Mouse (Mus musculus) lung, embryonic 15.5 days (tissue): Measurements from ENCODE around the gene Gzmm. TPM values are rescaled to one million over a fixed set of nuclear protein-coding genes. Genes with fewer than 3 reads are reported as not detected.

ENCODE experiments used
- ATAC-seq: fragments of 200-750 bp; cut with Nextera tagmentation; 2 replicates; pipeline ENCODE4 v1.8.0; 2017; ENCODE audit warnings: moderate number of reproducible peaks, borderline replicate concordance; ENCODE audit not compliant: low FRiP score, low TSS enrichment; ENCODE audit errors: extremely low read depth
- H3K27ac ChIP-seq: fragments of 300-500 bp; sonication (generic); 2 replicates; pipeline ENCODE4 v1.5.1; 2015; ENCODE audit warnings: moderate library complexity, mild to moderate bottlenecking, inconsistent platforms
- H3K27me3 ChIP-seq: fragments of 300-500 bp; sonication (generic); 2 replicates; pipeline ENCODE4 v1.6.1; 2015; ENCODE audit warnings: inconsistent platforms
- H3K36me3 ChIP-seq: fragments of 300-500 bp; sonication (generic); 2 replicates; pipeline ENCODE4 v1.6.1; 2015; ENCODE audit warnings: inconsistent platforms
- H3K4me1 ChIP-seq: fragments of 300-500 bp; sonication (generic); 2 replicates; pipeline ENCODE4 v1.6.1; 2015; ENCODE audit warnings: inconsistent platforms
- H3K4me2 ChIP-seq: fragments of 300-500 bp; sonication (generic); 2 replicates; pipeline ENCODE4 v1.6.1; 2015; ENCODE audit warnings: inconsistent platforms, mild to moderate bottlenecking, moderate library complexity
- H3K4me3 ChIP-seq: fragments of 300-500 bp; sonication (generic); 2 replicates; pipeline ENCODE4 v1.5.1; 2015; ENCODE audit warnings: mild to moderate bottlenecking, inconsistent platforms
- H3K9ac ChIP-seq: fragments of 300-500 bp; sonication (generic); 2 replicates; pipeline ENCODE4 v1.6.1; 2015; ENCODE audit warnings: inconsistent platforms
- H3K9me3 ChIP-seq: fragments of 300-500 bp; sonication (generic); 2 replicates; pipeline ENCODE4 v1.6.1; 2016; ENCODE audit warnings: inconsistent platforms
- WGBS: fragments of 180-500 bp; shearing (Covaris S2); methylation state at CpG from one replicate; pipeline ENCODE4 v1.1.7; 2015; 5-methylcytosine and 5-hydroxymethylcytosine counted together
- polyA plus RNA-seq: library from polyadenylated mRNA; unstranded; fragments of >200 nt; fragmentation: Nextera tagmentation; extraction: Ambion mirVana; gene quantifications from 2 replicates; pipeline ENCODE4 v1.2.1, GENCODE M21; 2015

Gene Gzmm
- polyA plus RNA-seq, 1 experiment from 2014 or later, result 0.89 TPM

DNA sequence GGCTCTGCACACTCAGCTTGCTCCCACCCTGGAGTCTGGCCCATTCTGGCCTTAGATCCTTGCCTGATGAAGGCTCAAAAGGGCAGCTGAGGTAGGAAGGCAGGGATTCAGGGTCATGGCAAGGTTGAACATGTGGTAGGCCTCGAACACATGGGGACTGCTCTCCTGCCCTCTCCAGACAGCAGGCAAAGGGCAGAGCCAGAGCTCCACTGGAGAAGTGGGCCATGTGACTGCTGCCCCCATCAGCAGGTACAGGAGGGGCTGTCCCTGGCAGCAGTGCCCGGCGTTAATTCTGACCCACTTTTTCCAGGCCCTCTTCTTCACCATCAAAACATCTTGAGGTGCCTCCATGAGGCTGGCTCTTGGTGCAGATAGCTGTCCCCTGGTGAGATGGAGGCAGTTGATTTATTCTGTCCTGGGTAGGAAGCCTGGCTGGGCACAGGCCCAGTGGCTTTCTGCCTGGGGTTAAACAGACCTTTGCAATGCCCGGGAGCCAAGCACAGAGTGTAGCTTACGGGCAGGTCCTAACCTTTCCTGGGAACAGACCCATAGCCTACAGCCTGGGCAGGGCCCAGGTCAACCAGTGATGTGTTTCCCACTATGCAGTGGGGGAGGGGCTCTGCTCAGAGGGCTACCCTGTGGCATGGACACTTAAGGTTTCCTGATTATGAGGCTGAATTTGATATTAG lies 17.7 kb downstream of the Gzmm start:
- peak overlapping the region; percentile 70 for H3K4me2 ChIP-seq
- H3K4me3 ChIP-seq, result peak overlapping the region; percentile 90
- 80% methylated on average over 5 of the region's 5 CpGs for WGBS
- no peaks in the 10 kb centered on the region for H3K27me3 ChIP-seq
- H3K36me3 ChIP-seq, result peaks cover 30% of the 10 kb centered on the region
- no peak overlapping the region for H3K27ac ChIP-seq
- H3K9ac ChIP-seq, result peak overlapping the region; percentile 96
- H3K9me3 ChIP-seq, result no peaks in the 10 kb centered on the region
- H3K4me1 ChIP-seq, result peaks cover 52% of the 10 kb centered on the region
- no peak for ATAC-seq

DNA sequence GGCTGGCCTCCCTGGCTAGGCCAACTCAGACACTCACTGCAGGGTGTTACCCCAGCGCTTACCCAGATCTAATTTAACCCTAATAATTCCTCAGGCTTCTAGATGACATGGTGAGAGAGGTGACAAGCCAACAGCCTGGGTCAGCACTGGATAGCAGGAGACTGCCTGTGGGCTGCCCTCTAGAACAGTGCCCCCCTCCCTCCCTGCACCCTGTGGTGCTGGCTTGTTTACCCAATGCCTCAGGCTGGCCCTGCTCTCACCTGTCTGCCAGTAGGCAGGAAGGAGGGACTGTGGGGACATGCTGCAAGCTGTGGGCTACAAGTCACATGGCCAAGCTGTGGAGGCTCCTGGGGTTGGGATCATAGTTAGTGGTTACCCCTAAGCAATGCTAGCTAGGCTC lies 18.3 kb downstream of the Gzmm start:
- Histone ChIP-seq H3K27me3 (no peaks in the 10 kb centered on the region), H3K4me1 (peaks cover 46% of the 10 kb centered on the region), H3K27ac (no peak overlapping the region), H3K9me3 (no peaks in the 10 kb centered on the region), H3K36me3 (peaks cover 36% of the 10 kb centered on the region), H3K9ac (no peak overlapping the region), H3K4me3 (no peak overlapping the region), H3K4me2 (0 out of 2 replicates have a peak overlapping the region, but pooled peaks have one; percentile 70)
- no peak for ATAC-seq
- 67% methylated on average over 1 of the region's 1 CpGs for WGBS

DNA sequence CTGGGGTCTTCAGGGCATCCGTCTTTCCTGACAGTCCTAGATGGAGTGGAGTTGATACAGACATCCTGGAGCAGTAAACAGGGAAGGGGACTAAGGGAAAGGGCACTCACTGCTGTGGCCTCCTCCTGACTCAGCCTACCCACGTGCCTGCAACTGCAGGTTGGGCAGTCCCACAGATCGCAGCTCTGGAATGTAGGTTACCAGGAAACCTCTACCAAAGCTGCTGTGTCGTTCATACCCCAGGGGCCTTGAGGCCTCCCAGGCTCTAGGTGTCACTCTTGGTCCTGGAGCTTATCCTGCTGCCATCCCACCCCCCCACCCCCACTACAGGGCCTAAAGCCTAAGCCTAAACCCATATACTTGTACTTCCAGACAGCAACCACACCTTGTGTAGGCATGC lies 18.9 kb downstream of the Gzmm start:
- H3K36me3 ChIP-seq, result peaks cover 36% of the 10 kb centered on the region
- no peak overlapping the region for H3K9ac ChIP-seq
- no peak overlapping the region for H3K4me3 ChIP-seq
- ATAC-seq, result no peak
- no peaks in the 10 kb centered on the region for H3K27me3 ChIP-seq
- no peaks in the 10 kb centered on the region for H3K9me3 ChIP-seq
- H3K4me1 ChIP-seq, result peaks cover 45% of the 10 kb centered on the region
- no peak overlapping the region for H3K4me2 ChIP-seq
- WGBS, result 56% methylated on average over 4 of the region's 4 CpGs
- no peak overlapping the region for H3K27ac ChIP-seq

- peaks cover 36% of the 10 kb centered on the region for H3K36me3 ChIP-seq
- no peak overlapping the region for H3K4me3 ChIP-seq
- H3K4me2 ChIP-seq, result no peak overlapping the region; the same call in 1 of the 2 replicates
- H3K4me1 ChIP-seq, result peaks cover 44% of the 10 kb centered on the region
- ATAC-seq, result no peak
- no peaks in the 10 kb centered on the region for H3K27me3 ChIP-seq
- H3K9me3 ChIP-seq, result no peaks in the 10 kb centered on the region
- WGBS, result 74% methylated on average over 21 of the region's 21 CpGs
- H3K9ac ChIP-seq, result no peak overlapping the region
- no peak overlapping the region for H3K27ac ChIP-seq
These were observed 19.8 kb downstream of the Gzmm start for GRCm38 (mm10) chr10:79708668-79709067.

GRCm38 (mm10) chr10:79709307-79709706 lies 20.5 kb downstream of the Gzmm start:
- no peaks in the 10 kb centered on the region for H3K27me3 ChIP-seq
- no peak overlapping the region for H3K27ac ChIP-seq
- H3K36me3 ChIP-seq, result peaks cover 36% of the 10 kb centered on the region
- H3K4me3 ChIP-seq, result no peak overlapping the region
- no peaks in the 10 kb centered on the region for H3K9me3 ChIP-seq
- no peak for ATAC-seq
- no peak overlapping the region for H3K4me2 ChIP-seq
- peaks cover 43% of the 10 kb centered on the region for H3K4me1 ChIP-seq
- H3K9ac ChIP-seq, result no peak overlapping the region
- 44% methylated on average over 7 of the region's 7 CpGs for WGBS

DNA sequence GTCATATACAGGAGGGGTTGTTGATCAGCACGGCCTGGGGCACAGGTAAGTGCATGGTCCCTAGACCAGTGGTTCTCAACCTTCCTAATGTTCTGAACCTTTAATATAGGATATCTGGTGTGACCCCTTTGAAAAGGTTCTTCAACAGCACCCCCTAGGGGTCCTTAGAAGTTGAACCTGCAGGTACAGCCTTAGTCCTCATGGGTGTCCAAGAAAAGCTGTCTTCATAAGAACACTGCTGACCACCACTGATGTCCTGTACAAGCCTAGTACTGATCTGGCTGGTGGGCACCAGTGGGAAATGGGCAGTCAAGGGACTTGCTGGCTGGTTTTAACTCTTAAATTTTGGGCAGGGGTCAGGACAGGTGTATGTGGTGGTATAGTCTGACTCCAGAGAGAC lies 23.2 kb downstream of the Gzmm start:
- 68% methylated on average over 1 of the region's 1 CpGs for WGBS
- Histone ChIP-seq H3K9ac (no peak overlapping the region), H3K27me3 (peaks cover 26% of the 10 kb centered on the region), H3K4me1 (peaks cover 29% of the 10 kb centered on the region), H3K4me3 (no peak overlapping the region), H3K36me3 (peaks cover 36% of the 10 kb centered on the region), H3K27ac (no peak overlapping the region), H3K9me3 (no peaks in the 10 kb centered on the region), H3K4me2 (no peak overlapping the region)
- ATAC-seq, result no peak; the same call in 1 of the 2 replicates

DNA sequence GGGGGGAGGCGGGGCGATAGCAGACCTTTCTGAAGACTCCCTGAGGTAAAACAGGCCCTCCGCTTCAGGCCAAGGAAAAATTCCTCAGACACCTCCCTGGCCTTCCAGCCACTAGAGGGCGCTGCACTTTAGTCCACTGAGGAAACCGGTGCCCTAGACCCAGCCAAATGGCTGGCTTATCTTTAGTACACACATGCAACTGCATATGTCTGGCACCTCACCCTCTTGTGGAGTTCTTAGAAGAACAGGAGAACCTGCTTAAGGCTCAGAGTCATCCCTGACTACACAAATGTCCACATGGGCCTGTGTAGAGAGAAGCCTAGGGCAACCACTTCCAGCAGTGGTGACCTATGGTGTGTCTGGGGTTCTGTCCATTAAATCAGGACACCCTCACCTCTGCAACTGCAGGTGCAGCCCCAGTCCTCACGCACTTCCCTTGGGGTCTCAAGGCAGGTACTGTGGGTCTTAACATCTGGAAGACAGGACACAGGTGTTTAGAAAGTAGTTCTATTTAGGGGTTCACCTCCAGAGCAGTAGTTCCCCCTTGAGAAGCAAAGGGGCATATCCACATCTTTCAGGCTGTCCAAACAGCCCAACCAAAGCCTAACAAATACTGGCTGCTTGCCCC lies 23.8 kb downstream of the Gzmm start:
- Histone ChIP-seq H3K9ac (no peak overlapping the region), H3K27ac (no peak overlapping the region), H3K36me3 (peaks cover 36% of the 10 kb centered on the region), H3K4me3 (no peak overlapping the region), H3K4me2 (no peak overlapping the region), H3K27me3 (peaks cover 32% of the 10 kb centered on the region), H3K9me3 (no peaks in the 10 kb centered on the region), H3K4me1 (peaks cover 29% of the 10 kb centered on the region)
- ATAC-seq, result peak; percentile 32; the same call in 1 of the 2 replicates
- 23% methylated on average over 4 of the region's 6 CpGs for WGBS

GRCm38 (mm10) chr10:79713163-79713562 lies 24.3 kb downstream of the Gzmm start:
- Histone ChIP-seq H3K27me3 (peaks cover 38% of the 10 kb centered on the region), H3K4me1 (peaks cover 27% of the 10 kb centered on the region), H3K4me2 (no peak overlapping the region), H3K9ac (no peak overlapping the region), H3K9me3 (no peaks in the 10 kb centered on the region), H3K4me3 (no peak overlapping the region), H3K27ac (no peak overlapping the region), H3K36me3 (peaks cover 36% of the 10 kb centered on the region)
- WGBS, result 38% methylated on average over 1 of the region's 1 CpGs
- no peak for ATAC-seq

DNA sequence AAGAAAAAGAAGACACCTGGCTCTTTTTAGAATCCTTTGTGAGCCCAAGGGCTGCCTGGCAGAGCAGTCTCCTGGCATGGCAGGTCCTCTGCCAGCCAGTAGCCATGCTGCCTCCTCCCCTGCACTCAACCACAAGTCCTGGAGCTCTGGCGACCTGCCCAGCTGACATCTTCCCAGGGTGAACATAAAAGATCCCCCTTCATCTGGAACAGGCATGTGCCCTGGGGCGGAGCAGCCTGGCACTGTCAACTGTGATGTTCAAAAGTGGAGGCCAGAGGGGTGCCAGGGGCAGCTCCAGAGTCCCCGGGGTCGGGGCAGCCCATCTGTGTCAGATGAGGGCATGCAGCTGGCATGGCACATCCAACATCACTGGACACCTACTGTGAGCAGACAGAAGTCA lies 26.2 kb downstream of the Gzmm start:
- whole genome bisulfite sequencing, result 58% methylated on average over 4 of the region's 4 CpGs
- peaks cover 22% of the 10 kb centered on the region for H3K36me3 ChIP-seq
- H3K27ac ChIP-seq, result no peak overlapping the region
- ATAC-seq, result no peak
- no peaks in the 10 kb centered on the region for H3K9me3 ChIP-seq
- no peak overlapping the region for H3K4me2 ChIP-seq
- peaks cover 48% of the 10 kb centered on the region for H3K27me3 ChIP-seq
- peaks cover 18% of the 10 kb centered on the region for H3K4me1 ChIP-seq
- H3K9ac ChIP-seq, result no peak overlapping the region
- H3K4me3 ChIP-seq, result no peak overlapping the region

DNA sequence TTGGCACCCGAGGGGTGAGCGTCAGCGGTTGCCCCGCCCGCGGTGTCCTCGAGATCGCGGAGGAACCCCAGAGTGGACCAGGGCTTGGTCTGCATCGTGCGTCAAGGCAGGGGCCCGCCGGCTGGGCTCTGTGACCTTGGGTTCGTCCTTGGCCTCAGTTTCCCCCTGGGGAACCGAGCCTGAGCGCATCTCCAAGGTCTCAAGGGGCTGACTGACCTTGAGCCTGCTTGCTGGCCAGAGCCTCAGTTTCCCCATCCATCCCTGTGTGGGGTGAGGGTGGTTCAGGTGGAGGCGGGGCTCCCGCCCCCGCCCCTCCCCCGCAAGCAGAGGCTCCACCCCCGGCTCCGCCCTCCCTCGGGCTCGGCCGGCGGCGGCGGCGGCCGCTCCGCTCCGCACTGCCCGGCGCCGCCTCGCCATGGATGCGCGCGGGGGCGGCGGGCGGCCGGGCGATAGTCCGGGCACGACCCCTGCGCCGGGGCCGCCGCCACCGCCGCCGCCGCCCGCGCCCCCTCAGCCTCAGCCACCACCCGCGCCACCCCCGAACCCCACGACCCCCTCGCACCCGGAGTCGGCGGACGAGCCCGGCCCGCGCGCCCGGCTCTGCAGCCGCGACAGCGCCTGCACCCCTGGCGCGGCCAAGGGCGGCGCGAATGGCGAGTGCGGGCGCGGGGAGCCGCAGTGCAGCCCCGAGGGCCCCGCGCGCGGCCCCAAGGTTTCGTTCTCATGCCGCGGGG lies 27.6 kb downstream of the Gzmm start, which contains the start of gene Hcn2:
Gene Hcn2 (plus strand): TSS at position 381 of the 734 bp plus-strand sequence.
- Histone ChIP-seq H3K9ac (0 out of 2 replicates have a peak within 1 kb of the TSS, but pooled peaks have one; percentile 10), H3K27me3 (peaks cover 48% of the 10 kb centered on the region), H3K9me3 (no peaks in the 10 kb centered on the region), H3K36me3 (peaks cover 8% of the 10 kb centered on the region), H3K4me2 (peak within 1 kb of the TSS; percentile 94), H3K4me1 (peaks cover 18% of the 10 kb centered on the region), H3K27ac (no peak within 1 kb of the TSS), H3K4me3 (peak within 1 kb of the TSS; percentile 56)
- ATAC-seq, result no peak
- WGBS, result under 1% methylated on average over 69 of the region's 91 CpGs

DNA sequence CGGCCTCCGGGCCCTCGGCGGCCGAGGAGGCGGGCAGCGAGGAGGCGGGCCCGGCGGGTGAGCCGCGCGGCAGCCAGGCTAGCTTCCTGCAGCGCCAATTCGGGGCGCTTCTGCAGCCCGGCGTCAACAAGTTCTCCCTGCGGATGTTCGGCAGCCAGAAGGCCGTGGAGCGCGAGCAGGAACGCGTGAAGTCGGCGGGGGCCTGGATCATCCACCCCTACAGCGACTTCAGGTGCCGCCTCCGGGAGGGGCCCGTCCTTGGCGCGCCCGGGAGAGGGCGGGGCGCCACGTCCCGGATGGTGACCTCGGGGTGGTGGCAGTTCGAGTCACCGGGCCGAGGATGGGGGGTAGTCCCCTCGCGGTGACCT lies 28.2 kb downstream of the Gzmm start:
- Histone ChIP-seq H3K4me3 (peak overlapping the region; percentile 56), H3K9ac (0 out of 2 replicates have a peak overlapping the region, but pooled peaks have one; percentile 10), H3K4me1 (peaks cover 18% of the 10 kb centered on the region)

More for the DNA sequence above, 28.2 kb downstream of the Gzmm start:
- Histone ChIP-seq H3K9me3 (no peaks in the 10 kb centered on the region), H3K4me2 (peak overlapping the region; percentile 94), H3K36me3 (peaks cover 2% of the 10 kb centered on the region), H3K27me3 (peaks cover 48% of the 10 kb centered on the region), H3K27ac (no peak overlapping the region)
- WGBS, result 0% methylated on average over 33 of the region's 44 CpGs
- no peak for ATAC-seq
